Mouse (Mus musculus): ENCODE data around the gene Slain1.

DNA sequence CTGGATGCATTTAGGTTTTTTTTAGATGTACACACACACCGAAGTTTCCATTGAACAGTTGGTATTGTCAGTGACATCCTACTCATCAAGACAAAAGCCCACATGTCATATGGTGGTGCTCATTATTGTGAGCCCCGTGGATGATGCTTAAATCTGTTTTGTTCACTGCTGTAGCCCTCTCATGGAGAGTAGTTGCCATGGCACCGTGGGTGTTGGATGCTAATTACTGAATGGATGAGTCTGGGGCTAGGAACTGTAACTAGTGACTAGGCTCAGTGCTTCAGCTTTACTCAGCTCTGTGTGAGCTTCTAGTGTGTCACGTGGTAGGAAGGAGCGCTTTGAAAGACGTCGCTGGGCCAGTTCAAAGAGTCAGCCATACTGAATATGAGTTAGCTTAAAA is 13.0 kb downstream of the Slain1 start:
- TF ChIP-seq CTCF (IDR thresholded peaks at IDR 0.05; ENCODE audit: borderline replicate concordance, extremely low read depth, insufficient read depth, insufficient read length) (no peak), POLR2A (IDR thresholded peaks at IDR 0.05; ENCODE audit: borderline replicate concordance, extremely low read depth, insufficient read depth, insufficient read length, poor library complexity, severe bottlenecking) (no peak)

Measured in brain, embryonic 14.5 days (tissue).